Mouse (Mus musculus): ENCODE data around the gene Avpi1.

The Avpi1 gene

DNA sequence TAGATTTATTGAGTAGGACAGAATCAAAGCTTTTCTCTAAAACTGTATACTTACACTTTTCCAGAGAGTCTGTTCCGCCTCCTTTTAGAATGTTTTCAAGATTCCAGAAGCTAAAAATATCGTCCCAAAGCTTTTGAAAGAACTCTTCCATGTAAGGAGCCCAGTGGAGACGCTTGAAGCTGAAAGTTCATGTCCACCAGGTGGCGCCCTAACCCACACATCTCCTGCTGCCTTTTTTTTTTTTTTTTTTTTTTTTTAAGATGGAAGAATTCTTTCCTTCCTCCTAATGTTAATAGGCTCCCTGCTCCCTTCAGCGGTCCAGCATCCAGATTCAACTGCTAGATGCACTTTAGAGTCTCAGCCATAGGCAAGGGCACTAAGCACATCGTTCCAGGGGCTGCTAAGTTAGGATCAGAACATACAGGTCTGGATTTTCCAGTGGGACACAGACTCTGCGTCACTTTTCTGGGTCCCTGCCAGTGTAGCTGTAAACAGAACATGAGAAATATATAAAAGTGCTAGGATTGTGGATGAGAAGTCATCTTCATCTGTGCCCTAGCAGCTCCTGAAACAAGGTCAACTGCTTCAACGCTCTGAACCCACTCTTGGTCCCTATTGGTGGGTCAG, 15.8 kb upstream of the Avpi1 start:
- peak; percentile 86 to 92 for DNase-seq (ENCODE audit: low spot score in 2 of 2)

- DNase-seq (ENCODE audit: low spot score in 2 of 2): no peak
Observed at GRCm38 (mm10) chr19:42144067-42144466, 15.2 kb upstream of the Avpi1 start.

- no peak for DNase-seq (ENCODE audit: low spot score in 2 of 2)
Observed at GRCm38 (mm10) chr19:42142757-42143156, 13.9 kb upstream of the Avpi1 start.

GRCm38 (mm10) chr19:42141998-42142397, 13.1 kb upstream of the Avpi1 start:
- no peak for DNase-seq (ENCODE audit: low spot score in 2 of 2)

- no peak for DNase-seq (ENCODE audit: low spot score in 2 of 2)
Observed at GRCm38 (mm10) chr19:42139724-42140517, 11.1 kb upstream of the Avpi1 start.

DNA sequence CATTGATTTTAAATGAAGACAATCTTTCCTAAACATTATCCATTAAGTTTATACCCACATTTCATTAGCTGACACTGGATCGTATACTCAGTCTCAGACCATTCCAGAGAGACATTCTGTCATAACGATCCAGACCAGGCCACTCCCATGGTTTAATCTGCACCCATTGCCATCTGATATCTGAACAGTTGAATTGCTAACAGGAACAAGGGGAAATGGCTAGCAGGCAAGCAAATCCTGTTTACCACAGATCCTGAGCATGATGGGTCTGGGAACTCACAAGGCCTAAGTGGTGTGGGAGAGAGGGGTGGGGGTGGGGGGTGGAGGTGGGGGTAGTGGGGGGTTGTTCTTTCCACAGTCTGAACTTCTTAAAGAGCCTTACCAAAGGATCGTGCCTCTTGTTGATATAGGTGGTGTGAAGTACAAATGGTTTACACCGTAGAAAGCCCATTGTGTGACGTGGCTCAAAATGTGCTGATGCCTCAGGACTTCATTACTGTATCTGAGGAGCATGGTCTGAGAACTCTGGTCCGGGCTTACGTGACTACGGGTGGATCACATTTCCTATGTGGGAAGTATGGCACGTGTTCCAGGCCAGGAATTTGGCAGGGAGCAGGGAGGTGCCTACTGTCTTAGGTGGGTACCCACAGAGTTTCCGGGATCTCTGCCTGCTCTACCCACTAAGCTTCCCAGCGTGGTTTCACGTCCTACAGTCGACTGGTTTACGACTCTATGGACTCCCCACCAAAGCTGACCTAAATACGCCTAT, 9.8 kb upstream of the Avpi1 start:
- DNase-seq (ENCODE audit: low spot score in 2 of 2): no peak

GRCm38 (mm10) chr19:42137167-42137672, 8.4 kb upstream of the Avpi1 start:
- no peak for DNase-seq (ENCODE audit: low spot score in 2 of 2)

- DNase-seq (ENCODE audit: low spot score in 2 of 2): no peak
Observed at GRCm38 (mm10) chr19:42136126-42136525, 7.3 kb upstream of the Avpi1 start.

- no peak for DNase-seq (ENCODE audit: low spot score in 2 of 2)
Observed at GRCm38 (mm10) chr19:42135070-42135469, 6.2 kb upstream of the Avpi1 start.

GRCm38 (mm10) chr19:42131101-42131500, 2.2 kb upstream of the Avpi1 start:
- DNase-seq (ENCODE audit: low spot score in 2 of 2): no peak

DNA sequence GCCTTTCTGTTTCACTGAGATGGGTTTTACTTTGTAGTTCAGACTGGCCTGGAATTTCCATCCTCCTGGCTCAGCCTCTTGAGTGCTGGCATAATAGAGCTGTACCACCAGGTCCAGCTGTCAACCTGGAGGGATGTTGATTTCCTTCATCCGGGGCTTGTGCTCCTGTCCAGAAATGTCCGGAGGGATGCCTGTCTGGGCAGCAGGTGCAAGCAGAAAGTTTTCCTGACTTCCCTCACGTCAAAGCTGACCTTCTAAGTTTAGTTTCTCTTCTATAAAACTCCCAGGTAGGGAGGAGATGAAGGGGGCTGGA, 1.4 kb upstream of the Avpi1 start:
- DNase-seq (ENCODE audit: low spot score in 2 of 2): no peak

DNA sequence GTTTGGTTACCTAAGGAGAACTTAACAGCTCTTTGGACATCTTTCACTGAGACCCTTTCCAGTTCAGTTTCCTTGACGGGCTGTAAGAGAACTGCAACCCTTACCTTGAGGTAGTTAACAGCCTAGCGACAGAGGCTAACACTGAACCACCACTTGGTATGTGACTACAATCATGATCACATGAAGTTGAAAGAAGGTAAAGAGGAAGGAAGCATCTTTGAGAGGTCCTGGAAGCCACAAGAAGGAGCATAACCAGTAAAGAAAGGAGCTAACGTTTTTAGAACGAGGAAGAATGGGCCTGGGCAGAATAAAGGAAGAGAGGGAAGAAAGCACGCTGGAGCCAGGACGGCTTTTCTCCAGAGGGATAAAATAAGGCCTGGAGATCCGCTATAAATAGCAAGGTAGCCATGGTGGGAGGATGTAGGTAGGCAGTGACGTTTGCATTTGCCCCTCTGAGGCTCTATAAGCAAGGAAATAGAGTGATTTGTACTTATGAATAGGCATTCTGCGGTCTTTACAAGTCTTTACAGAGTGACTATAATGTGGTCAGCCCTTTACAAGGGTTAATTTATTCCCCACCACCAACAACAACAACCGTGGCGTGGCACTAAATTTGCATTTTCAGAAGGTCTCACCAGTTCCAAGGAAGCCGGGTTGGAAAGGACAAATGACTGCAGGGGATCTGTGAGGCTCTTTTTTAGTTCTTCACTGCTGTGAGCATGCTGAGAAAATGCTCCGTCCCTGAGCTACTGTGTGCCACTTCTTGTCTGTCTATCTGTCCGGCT, 842 bp upstream of the Avpi1 start:
- DNase-seq (ENCODE audit: low spot score in 2 of 2): peak in 1 of 2 experiments; percentile 52

DNA sequence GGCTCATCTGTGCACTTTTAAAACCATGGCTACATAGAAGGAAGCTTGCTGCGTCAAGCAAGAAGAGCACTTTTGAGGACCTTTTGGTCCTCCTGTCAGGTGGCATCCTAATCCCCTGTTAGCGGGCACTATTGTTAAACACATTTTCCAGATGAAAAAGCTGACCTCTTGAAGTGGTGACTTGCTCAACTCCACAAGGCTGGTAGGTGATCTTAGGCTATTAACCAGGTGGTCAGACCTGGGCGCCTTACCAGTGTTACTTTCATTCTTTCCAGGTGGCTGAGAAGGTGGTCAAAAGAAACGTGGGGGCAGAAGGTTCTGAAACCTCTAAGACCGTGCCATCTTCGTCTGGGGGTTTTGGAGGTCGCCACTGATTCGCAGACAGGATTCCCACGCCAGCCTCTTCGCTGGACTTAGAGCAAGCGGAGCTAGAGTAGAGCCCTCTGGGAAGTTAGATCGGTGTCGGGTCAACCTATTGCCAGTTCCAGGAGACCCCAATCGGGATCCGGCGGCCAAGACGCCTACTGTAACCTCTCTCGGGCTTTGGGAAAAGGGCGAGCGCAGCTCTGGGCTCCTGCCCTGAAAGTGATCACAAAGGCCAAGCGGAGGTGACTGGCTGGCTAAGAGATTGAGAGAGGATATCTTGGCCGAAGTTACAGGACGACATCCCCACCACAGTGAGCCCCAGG, 663 bp downstream of the Avpi1 start:
- peak in 1 of 2 experiments; percentile 36 for DNase-seq (ENCODE audit: low spot score in 2 of 2)

DNA sequence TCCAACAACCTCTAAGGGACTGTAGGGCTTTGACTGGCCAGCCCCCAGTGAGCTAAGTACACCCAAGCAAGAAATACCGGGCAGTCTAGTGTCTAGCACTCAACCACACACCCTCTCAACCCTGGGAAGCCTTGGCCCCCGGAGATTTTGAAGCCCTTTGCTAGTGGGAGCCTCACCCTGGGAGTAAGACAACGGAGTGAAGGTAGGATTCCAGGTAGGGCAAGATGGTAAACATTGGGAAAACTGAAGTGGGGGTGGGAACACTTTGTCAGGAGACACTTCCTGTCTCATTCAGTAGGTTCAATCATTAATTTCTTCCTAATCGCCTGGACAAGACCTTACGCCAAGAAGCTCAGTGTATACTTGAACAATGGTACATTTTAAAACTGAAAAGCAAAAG, 1.8 kb downstream of the Avpi1 start:
- no peak for DNase-seq (ENCODE audit: low spot score in 2 of 2)

GRCm38 (mm10) chr19:42126219-42126605, 2.6 kb downstream of the Avpi1 start:
- no peak for DNase-seq (ENCODE audit: low spot score in 2 of 2)

- DNase-seq (ENCODE audit: low spot score in 2 of 2): no peak
Observed at GRCm38 (mm10) chr19:42125501-42126218, 3.2 kb downstream of the Avpi1 start.

DNA sequence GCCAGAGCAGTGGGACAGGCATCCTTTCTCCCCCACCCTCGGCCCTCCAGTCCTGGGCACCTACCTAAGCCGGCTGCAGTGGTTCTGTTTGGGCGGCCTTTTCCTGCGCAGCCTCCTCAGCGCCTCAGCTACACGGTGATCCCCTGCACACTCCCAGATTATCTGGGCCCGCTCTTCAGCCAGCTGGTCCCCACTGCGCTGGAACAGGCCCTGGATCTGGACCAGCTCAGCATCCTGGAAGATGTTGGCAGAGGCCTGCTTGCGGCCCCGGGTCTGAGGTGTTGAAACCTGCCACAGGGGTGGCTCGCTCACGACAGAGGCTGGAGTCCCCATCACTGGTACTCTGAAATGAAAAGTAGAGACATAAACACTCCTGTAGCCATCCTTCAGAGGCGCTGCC, 4.2 kb downstream of the Avpi1 start:
- DNase-seq (ENCODE audit: low spot score in 2 of 2): no peak

- no peak for DNase-seq (ENCODE audit: low spot score in 2 of 2)
Observed at GRCm38 (mm10) chr19:42120451-42120850, 8.4 kb downstream of the Avpi1 start.

GRCm38 (mm10) chr19:42118596-42118995, 10.3 kb downstream of the Avpi1 start:
- no peak for DNase-seq (ENCODE audit: low spot score in 2 of 2)

DNA sequence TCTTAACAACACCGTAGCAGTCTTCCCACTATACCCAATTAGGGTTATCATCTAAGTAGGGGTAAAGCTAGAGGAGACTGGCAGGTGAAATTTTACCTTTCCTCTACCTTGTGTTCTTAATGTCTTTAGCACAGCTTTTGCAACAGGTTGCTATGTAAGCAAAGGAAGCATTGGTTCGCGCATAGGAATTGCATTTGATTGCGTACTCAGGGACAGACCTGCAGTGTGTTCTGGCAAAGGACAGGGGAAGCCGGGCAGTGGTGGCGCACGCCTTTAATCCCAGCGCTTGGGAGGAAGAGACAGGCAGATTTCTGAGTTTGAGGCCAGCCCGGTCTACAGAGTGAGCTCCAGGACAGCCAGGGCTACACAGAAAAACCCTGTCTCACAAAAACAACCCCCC, 10.7 kb downstream of the Avpi1 start:
- no peak for DNase-seq (ENCODE audit: low spot score in 2 of 2)
